Mouse (Mus musculus): ENCODE results near the gene Tyk2. TPM values are rescaled to one million over a fixed set of nuclear protein-coding genes. Genes with fewer than 3 reads are reported as not detected.

Tyk2 gene
- 10 to 100 TPM; 61.1 to 70.2 TPM for polyA plus RNA-seq (2017; shearing (Covaris generic))

GRCm38 (mm10) chr9:21131059-21131956 is at the start of gene Tyk2:
Tyk2 (minus strand) TSS chr9:21131243.

GRCm38 (mm10) chr9:21165041-21165951 is 34.3 kb upstream of the Tyk2 start, which contains the start of gene Pde4a:
Pde4a (plus strand) TSS chr9:21165714.

GRCm38 (mm10) chr9:21149654-21150419 is 18.8 kb upstream of the Tyk2 start, which contains the start of gene Cdc37:
Cdc37 (minus strand) TSS chr9:21149982.

GRCm38 (mm10) chr9:21091707-21092320 is 39.2 kb downstream of the Tyk2 start, which contains the start of the genes Gm38431 and Raver1:
Gm38431 (minus strand) TSS chr9:21091997.
Raver1 (minus strand) TSS chr9:21092008.

GRCm38 (mm10) chr9:21073044-21073840 is 57.8 kb downstream of the Tyk2 start, which contains the start of the genes Gm49373 and Fdx1l:
Gm49373 (minus strand) TSS chr9:21073096.
Fdx1l (minus strand) TSS chr9:21073614.

GRCm38 (mm10) chr9:21067006-21067684 is 63.9 kb downstream of the Tyk2 start, which contains the start of gene Zglp1:
Zglp1 (minus strand) TSS chr9:21067093.

Other genes starting within 250 kb of the Tyk2 start
- gene Ppan, start 243.1 kb downstream of the Tyk2 start, polyA plus RNA-seq (2017; shearing (Covaris generic)): 100 to 1,000 TPM in 1 of 2 experiments, 10 to 100 TPM in 1; 74.5 to 114 TPM
- gene Eif3g, start 232.6 kb downstream of the Tyk2 start, polyA plus RNA-seq (2017; shearing (Covaris generic)): 100 to 1,000 TPM; 259 to 292 TPM
- 10 to 100 TPM; 52.4 to 87.1 TPM for gene Dnmt1, start 171.4 kb downstream of the Tyk2 start, polyA plus RNA-seq (2017; shearing (Covaris generic))
- gene S1pr2, start 154.5 kb downstream of the Tyk2 start, polyA plus RNA-seq (2017; shearing (Covaris generic)): 10 to 100 TPM; 18.9 to 25.7 TPM
- 100 to 1,000 TPM; 101 to 109 TPM for gene Mrpl4, start 128.5 kb downstream of the Tyk2 start, polyA plus RNA-seq (2017; shearing (Covaris generic))
- 100 to 1,000 TPM in 1 of 2 experiments, 10 to 100 TPM in 1; 73.2 to 112 TPM for gene Icam1, start 115.3 kb downstream of the Tyk2 start, polyA plus RNA-seq (2017; shearing (Covaris generic))
- gene Icam4, start 101.9 kb downstream of the Tyk2 start, polyA plus RNA-seq (2017; shearing (Covaris generic)): 1 to 10 TPM in 1 of 2 experiments, under 1 TPM in 1; 0.45 to 2.7 TPM
- 1 to 10 TPM; 1.3 to 2.4 TPM for gene Icam5, start 99.2 kb downstream of the Tyk2 start, polyA plus RNA-seq (2017; shearing (Covaris generic))
- gene Zglp1, start 64.2 kb downstream of the Tyk2 start, polyA plus RNA-seq (2017; shearing (Covaris generic)): 1 to 10 TPM in 1 of 2 experiments, not detected in 1; 4.0 TPM
- under 1 TPM in 1 of 2 experiments, not detected in 1; 0.84 TPM for gene Gm49373, start 58.1 kb downstream of the Tyk2 start, polyA plus RNA-seq (2017; shearing (Covaris generic))
- 10 to 100 TPM; 41.3 to 42.4 TPM for gene Fdx1l, start 57.6 kb downstream of the Tyk2 start, polyA plus RNA-seq (2017; shearing (Covaris generic))
- 1 to 10 TPM; 1.0 to 2.4 TPM for gene Gm38431, start 39.2 kb downstream of the Tyk2 start, polyA plus RNA-seq (2017; shearing (Covaris generic))
- gene Raver1, start 39.2 kb downstream of the Tyk2 start, polyA plus RNA-seq (2017; shearing (Covaris generic)): 10 to 100 TPM; 62.9 to 67.1 TPM
- 100 to 1,000 TPM; 284 to 382 TPM for gene Cdc37, start 18.7 kb upstream of the Tyk2 start, polyA plus RNA-seq (2017; shearing (Covaris generic))
- 1 to 10 TPM; 1.1 to 3.1 TPM for gene Pde4a, start 34.5 kb upstream of the Tyk2 start, polyA plus RNA-seq (2017; shearing (Covaris generic))
- 10 to 100 TPM; 56.5 to 63.4 TPM for gene Keap1, start 108.1 kb upstream of the Tyk2 start, polyA plus RNA-seq (2017; shearing (Covaris generic))
- 1 to 10 TPM in 1 of 2 experiments, under 1 TPM in 1; 0.14 to 2.2 TPM for gene S1pr5, start 117.2 kb upstream of the Tyk2 start, polyA plus RNA-seq (2017; shearing (Covaris generic))
- 10 to 100 TPM; 57.7 to 70.7 TPM for gene Atg4d, start 134.1 kb upstream of the Tyk2 start, polyA plus RNA-seq (2017; shearing (Covaris generic))
- gene Kri1, start 156.7 kb upstream of the Tyk2 start, polyA plus RNA-seq (2017; shearing (Covaris generic)): 10 to 100 TPM; 26.5 to 29.8 TPM
- gene Cdkn2d, start 160.2 kb upstream of the Tyk2 start, polyA plus RNA-seq (2017; shearing (Covaris generic)): 100 to 1,000 TPM in 1 of 2 experiments, 10 to 100 TPM in 1; 93.1 to 135 TPM
- gene Ap1m2, start 181.1 kb upstream of the Tyk2 start, polyA plus RNA-seq (2017; shearing (Covaris generic)): 1 to 10 TPM; 2.3 to 3.0 TPM
- 100 to 1,000 TPM; 391 to 483 TPM for gene Slc44a2, start 189.5 kb upstream of the Tyk2 start, polyA plus RNA-seq (2017; shearing (Covaris generic))
- 10 to 100 TPM; 50.0 to 61.5 TPM for gene Ilf3, start 236.6 kb upstream of the Tyk2 start, polyA plus RNA-seq (2017; shearing (Covaris generic))